1 mouse cellular context compared by ENCODE assay signal in genomic region chr15:97907801-97908751, GRCm38 (mm10).
TF ChIP-seq lines count a peak whose summit lies in the region.

No protein-coding gene starts in this region.

TF ChIP-seq in MEL, 35 proteins besides CTCF, POLR2A, EP300 and RAD21 (continued from another document):
- TF ChIP-seq MXI1 (IDR thresholded peaks at IDR 0.05; ENCODE audit: low read depth, low read length) (peak; percentile 89), ZC3H11A (IDR thresholded peaks at IDR 0.05; ENCODE audit: low read depth, low read length) (no peak), ZKSCAN1 (IDR thresholded peaks at IDR 0.05; ENCODE audit: low read depth, low read length) (no peak), SIN3A (IDR thresholded peaks at IDR 0.05; ENCODE audit: low read length) (peak; percentile 82), HCFC1 (IDR thresholded peaks at IDR 0.05; ENCODE audit: low read depth, low read length) (0 out of 2 replicates have a peak, but pooled peaks have one; percentile 16), ZMIZ1 (IDR thresholded peaks at IDR 0.05; ENCODE audit: low read depth, low read length) (no peak), CHD1 (IDR thresholded peaks at IDR 0.05; ENCODE audit: low read depth, low read length) (peak; percentile 84; the same call in 1 of the 2 replicates), TCF12 (IDR thresholded peaks at IDR 0.05; ENCODE audit: low read depth, low read length) (no peak), POLR2AphosphoS2 (IDR thresholded peaks at IDR 0.05; ENCODE audit: low read length) (no peak), ZNF384 (IDR thresholded peaks at IDR 0.05; ENCODE audit: low read depth, low read length) (no peak), TAL1 (IDR thresholded peaks at IDR 0.05; ENCODE audit: low read length) (no peak), BHLHE40 (IDR thresholded peaks at IDR 0.05; ENCODE audit: borderline replicate concordance, low read depth, low read length) (no peak), TBP (IDR thresholded peaks at IDR 0.05; ENCODE audit: low read depth, low read length) (no peak), UBTF (IDR thresholded peaks at IDR 0.05; ENCODE audit: borderline replicate concordance, insufficient read depth, low read depth, low read length) (peak; percentile 53; the same call in 1 of the 2 replicates), NELFE (IDR thresholded peaks at IDR 0.05; ENCODE audit: low read depth, low read length) (no peak), POLR2AphosphoS5 (IDR thresholded peaks at IDR 0.05; ENCODE audit: borderline replicate concordance, low read depth, low read length) (no peak), USF2 (IDR thresholded peaks at IDR 0.05; ENCODE audit: borderline replicate concordance in 1 of 2, insufficient read depth in 1 of 2, low read depth in 1 of 2, low read length in 2 of 2) (no peak), RCOR1 (IDR thresholded peaks at IDR 0.05; ENCODE audit: low read depth, low read length) (no peak), JUND (IDR thresholded peaks at IDR 0.05; ENCODE audit: low read depth, low read length) (no peak), MAX (IDR thresholded peaks at IDR 0.05; ENCODE audit: low read length) (peak; percentile 75), MEF2A (IDR thresholded peaks at IDR 0.05; ENCODE audit: extremely low read depth, insufficient replicate concordance, low read depth, low read length, poor library complexity, severe bottlenecking) (no peak), SMC3 (IDR thresholded peaks at IDR 0.05; ENCODE audit: low read depth, low read length) (peak; percentile 25), MYB (IDR thresholded peaks at IDR 0.05; ENCODE audit: low read depth, low read length) (no peak), CHD2 (IDR thresholded peaks at IDR 0.05; ENCODE audit: low read length) (no peak), GABPA (IDR thresholded peaks at IDR 0.05; ENCODE audit: low read depth, low read length) (no peak), MAZ (IDR thresholded peaks at IDR 0.05; ENCODE audit: low read depth, low read length) (no peak), MYC (IDR thresholded peaks at IDR 0.05; ENCODE audit: low read depth, low read length) (no peak; the same call in 1 of the 2 replicates), NRF1 (IDR thresholded peaks at IDR 0.05; ENCODE audit: insufficient read depth, low read depth, low read length, poor library complexity, severe bottlenecking) (no peak), USF1 (IDR thresholded peaks at IDR 0.05; ENCODE audit: low read depth, low read length) (no peak), MAFK (IDR thresholded peaks at IDR 0.05; ENCODE audit: borderline replicate concordance, low read depth, low read length) (no peak), ELF1 (IDR thresholded peaks at IDR 0.05; ENCODE audit: low read depth, low read length) (peak; percentile 38; the same call in 1 of the 2 replicates), E2F4 (IDR thresholded peaks at IDR 0.05; ENCODE audit: borderline replicate concordance, low read depth, low read length) (no peak)
TF ChIP-seq in MEL: peak in this region for 8.
